In genomic region chr11:69295286-69295685, GRCm38 (mm10) we compare ENCODE assay signal across 27 mouse cellular contexts. TPM values are rescaled to one million over a fixed set of nuclear protein-coding genes. Genes with fewer than 3 reads are reported as not detected.
DNase-seq lines count a peak whose midpoint lies in the region; TF ChIP-seq lines count a peak whose summit lies in the region.
"Had no signal": no experiment of that assay in that cellular context is flagged by ENCODE, and none has a peak within 500 bp of the region (broad histone marks: within the 10 kb centered on the region; RNA-seq: fewer than 3 reads in every experiment).

No protein-coding gene starts in this region.

- H3ac ChIP-seq in C2C12 (ENCODE audit: control insufficient read depth, insufficient read length, low read depth) (no peak overlapping the region), myocyte (ENCODE audit: control insufficient read depth, insufficient read length) (no peak overlapping the region)

- no peaks in the 10 kb centered on the region for H3K79me3 ChIP-seq in C2C12 (ENCODE audit: low read depth)

- H3K36me3 ChIP-seq in C2C12 (ENCODE audit: control insufficient read depth, insufficient read depth) (peaks cover 25% of the 10 kb centered on the region), myocyte (ENCODE audit: control insufficient read depth, insufficient read depth) (peaks cover 2% of the 10 kb centered on the region)
- H3K36me3 ChIP-seq: midbrain, embryonic 15.5 days had no signal

- no peak for TF ChIP-seq CTCF in C2C12 (IDR thresholded peaks at IDR 0.05; ENCODE audit: control insufficient read depth, insufficient read depth, insufficient read length)

- TF ChIP-seq POLR2A in myocyte (IDR thresholded peaks at IDR 0.05; ENCODE audit: insufficient read length, low read depth), result no peak

- intact Hi-C loops in left cerebral cortex, postnatal 14 days (cut with DNase I), result no loop called here

- H3K79me2 ChIP-seq in C2C12 (ENCODE audit: control insufficient read depth, insufficient read depth) (no peaks in the 10 kb centered on the region), myocyte (ENCODE audit: control insufficient read depth, insufficient read depth) (no peaks in the 10 kb centered on the region)

- peak; percentile 15 to 38 for DNase-seq in frontal cortex, postnatal 36 days (ENCODE audit: low spot score in 2 of 2)
- no peak for DNase-seq in frontal cortex, postnatal 25 days (ENCODE audit: low spot score in 2 of 2)
- DNase-seq in left cerebral cortex, adult 18-20 months (ENCODE audit: low spot score in 2 of 2), result peak; percentile 30 to 36
- DNase-seq in left cerebral cortex, postnatal 14 days (ENCODE audit: low spot score in 2 of 2), result no peak
- DNase-seq in cerebellum, adult 8-10 months, result no peak
- DNase-seq: adrenal gland, postnatal 25 days; cerebellum, adult 18-20 months; cerebellum, postnatal 14 days; gastrocnemius, postnatal 14 days; kidney, adult 11 months; kidney, postnatal 25 days; lung, embryonic 14.5 days; right cerebral cortex, postnatal 4 days; thymus, postnatal 14 days had no signal

- H3K27me3 ChIP-seq in C2C12 (ENCODE audit: control insufficient read depth, insufficient read depth, insufficient read length) (no peaks in the 10 kb centered on the region), myocyte (ENCODE audit: control insufficient read depth, insufficient read depth, insufficient read length) (no peaks in the 10 kb centered on the region)
- H3K27me3 ChIP-seq: forebrain, embryonic 15.5 days; heart, embryonic 12.5 days; hindbrain, embryonic 15.5 days; limb, embryonic 12.5 days; liver, embryonic 15.5 days; midbrain, embryonic 15.5 days had no signal

- H3K4me2 ChIP-seq in myocyte (ENCODE audit: low read depth), result peak overlapping the region; percentile 3
- H3K4me2 ChIP-seq: forebrain, embryonic 15.5 days; heart, embryonic 12.5 days; hindbrain, embryonic 15.5 days; limb, embryonic 12.5 days; liver, embryonic 15.5 days; lung, embryonic 14.5 days; midbrain, embryonic 15.5 days had no signal

- H3K4me3 ChIP-seq in C2C12 (ENCODE audit: insufficient read depth, poor library complexity, severe bottlenecking) (no peak overlapping the region), myocyte (no peak overlapping the region)
- H3K4me3 ChIP-seq: forebrain, embryonic 15.5 days; heart, embryonic 12.5 days; hindbrain, embryonic 10.5 days; hindbrain, embryonic 15.5 days; limb, embryonic 12.5 days; liver, embryonic 15.5 days; midbrain, embryonic 10.5 days; midbrain, embryonic 15.5 days had no signal

TF ChIP-seq in C2C12, 6 proteins besides CTCF, POLR2A, EP300 and RAD21:
- peak; percentile 58 for TF ChIP-seq CEBPB (IDR thresholded peaks at IDR 0.05; ENCODE audit: low read depth)
- TF ChIP-seq MYOD1 (IDR thresholded peaks at IDR 0.05; ENCODE audit: control insufficient read depth, insufficient read length, low read depth), result peak; percentile 97
- no peak for TF ChIP-seq FOSL1 (IDR thresholded peaks at IDR 0.05; ENCODE audit: insufficient read depth, low read length, poor library complexity, severe bottlenecking)
TF ChIP-seq in C2C12: peak in this region for 2.

TF ChIP-seq in myocyte, 11 proteins besides CTCF, POLR2A, EP300 and RAD21:
- TF ChIP-seq TCF3 (IDR thresholded peaks at IDR 0.05; ENCODE audit: insufficient read length, low read depth) (no peak), MYOD1 (IDR thresholded peaks at IDR 0.05; ENCODE audit: control insufficient read depth in 1 of 3, insufficient read length in 2 of 3, low read depth in 2 of 3) (peak; percentile 89 to 96 (median 94)), MYOG (IDR thresholded peaks at IDR 0.05; ENCODE audit: control insufficient read depth in 1 of 3, insufficient read depth in 1 of 3, insufficient read length in 2 of 3, low read depth in 2 of 3) (peak in 1 of 3 experiments; percentile 51), USF1 (IDR thresholded peaks at IDR 0.05; ENCODE audit: low read depth) (no peak), CEBPB (IDR thresholded peaks at IDR 0.05; ENCODE audit: insufficient read depth, poor library complexity, severe bottlenecking) (0 out of 2 replicates have a peak, but pooled peaks have one; percentile 20), MAX (IDR thresholded peaks at IDR 0.05; ENCODE audit: low read depth) (no peak), TCF12 (IDR thresholded peaks at IDR 0.05; ENCODE audit: insufficient read depth, poor library complexity, severe bottlenecking) (peak; percentile 31), SRF (IDR thresholded peaks at IDR 0.05; ENCODE audit: control insufficient read depth, insufficient read length, low read depth) (peak; percentile 51)
TF ChIP-seq in myocyte: peak in this region for 5.

RNA-seq across cellular contexts. Expression of gene Cntrob, which starts 28.3 kb away (rescaled TPM):
- 10 to 100 TPM; 15.2 to 25.0 TPM for total RNA-seq in left cerebral cortex, adult 18-20 months (2021)
- 10 to 100 TPM; 13.4 to 16.1 TPM for total RNA-seq in left cerebral cortex, postnatal 14 days (2021)
- 9.9 TPM for polyA plus RNA-seq in C2C12 (2012; fragmentation: generic; extraction: Trizol)
- 10.3 TPM for polyA plus RNA-seq in myocyte (2012; fragmentation: generic; extraction: Trizol)

RNA-seq across cellular contexts. Expression of gene Trappc1, which starts 28.5 kb away (rescaled TPM):
- total RNA-seq in left cerebral cortex, adult 18-20 months (2021), result 10 to 100 TPM; 53.2 to 59.5 TPM
- 10 to 100 TPM; 60.1 to 67.7 TPM for total RNA-seq in left cerebral cortex, postnatal 14 days (2021)
- polyA plus RNA-seq in C2C12 (2012; fragmentation: generic; extraction: Trizol) (114 TPM), myocyte (2012; fragmentation: generic; extraction: Trizol) (116 TPM)

RNA-seq across cellular contexts. Expression of gene Kcnab3, which starts 30.8 kb away (rescaled TPM):
- total RNA-seq in left cerebral cortex, adult 18-20 months (2021), result 100 to 1,000 TPM in 1 of 2 experiments, 10 to 100 TPM in 1; 75.3 to 102 TPM
- total RNA-seq in left cerebral cortex, postnatal 14 days (2021), result 10 to 100 TPM; 30.8 to 36.9 TPM
- polyA plus RNA-seq in C2C12 (2012; fragmentation: generic; extraction: Trizol) (3.2 TPM), myocyte (2012; fragmentation: generic; extraction: Trizol) (2.0 TPM)

RNA-seq across cellular contexts. Expression of gene Rnf227, which starts 45.0 kb away (rescaled TPM):
- 100 to 1,000 TPM; 186 to 190 TPM for total RNA-seq in left cerebral cortex, adult 18-20 months (2021)
- 100 to 1,000 TPM in 1 of 2 experiments, 10 to 100 TPM in 1; 95.7 to 101 TPM for total RNA-seq in left cerebral cortex, postnatal 14 days (2021)
- polyA plus RNA-seq in C2C12 (2012; fragmentation: generic; extraction: Trizol) (3.9 TPM), myocyte (2012; fragmentation: generic; extraction: Trizol) (2.5 TPM)

RNA-seq across cellular contexts. Expression of gene Gucy2e, which starts 58.5 kb away (rescaled TPM):
- 1 to 10 TPM; 1.2 TPM for total RNA-seq in left cerebral cortex, adult 18-20 months (2021)
- total RNA-seq in left cerebral cortex, postnatal 14 days (2021), result under 1 TPM; 0.40 to 0.80 TPM
- polyA plus RNA-seq in C2C12 (2012; fragmentation: generic; extraction: Trizol), result not detected
- not detected for polyA plus RNA-seq in myocyte (2012; fragmentation: generic; extraction: Trizol)
- total RNA-seq: adrenal gland, postnatal 25 days; gastrocnemius, postnatal 14 days; liver, adult 2 months; neutrophil, adult 5-6 weeks had no signal
- polyA plus RNA-seq: limb, embryonic 12.5 days; liver, adult 2 months; liver, embryonic 15.5 days; lung, embryonic 14.5 days; neural tube, embryonic 11.5 days had no signal

Comparison
In these comparisons a context has a peak if more than half of its experiments do, and no peak if none do; other contexts are left out.
1. DNase-seq: peak in frontal cortex, postnatal 36 days (2 of 2) and left cerebral cortex, adult 18-20 months (2 of 2); none in frontal cortex, postnatal 25 days (0 of 2), left cerebral cortex, postnatal 14 days (0 of 2) and cerebellum, adult 8-10 months (single experiment).